Mouse (Mus musculus) limb, embryonic 15.5 days (tissue): ENCODE results near the gene Plcg2. TPM values are rescaled to one million over a fixed set of nuclear protein-coding genes. Genes with fewer than 3 reads are reported as not detected.

Source experiments
- ATAC-seq: fragments of 200-750 bp; cut with Nextera tagmentation; 2 replicates; pipeline ENCODE4 v1.8.0; 2017; ENCODE audit warnings: low read depth, moderate TSS enrichment; ENCODE audit not compliant: insufficient number of reproducible peaks, low FRiP score, low TSS enrichment
- H3K27ac ChIP-seq: fragments of 300-500 bp; sonication (generic); 2 replicates; pipeline ENCODE4 v1.5.1; 2015; ENCODE audit warnings: moderate library complexity, mild to moderate bottlenecking, inconsistent platforms
- H3K27me3 ChIP-seq: fragments of 300-500 bp; sonication (generic); 2 replicates; pipeline ENCODE4 v1.6.1; 2015; ENCODE audit warnings: inconsistent platforms
- H3K36me3 ChIP-seq: fragments of 300-500 bp; sonication (generic); 2 replicates; pipeline ENCODE4 v1.6.1; 2015; ENCODE audit warnings: inconsistent platforms
- H3K4me1 ChIP-seq: fragments of 300-500 bp; sonication (generic); 2 replicates; pipeline ENCODE4 v1.6.1; 2015; ENCODE audit warnings: inconsistent platforms
- H3K4me2 ChIP-seq: fragments of 300-500 bp; sonication (generic); 2 replicates; pipeline ENCODE4 v1.6.1; 2015; ENCODE audit warnings: mild to moderate bottlenecking, inconsistent platforms
- H3K4me3 ChIP-seq: fragments of 300-500 bp; sonication (generic); 2 replicates; pipeline ENCODE4 v1.5.1; 2015; ENCODE audit warnings: mild to moderate bottlenecking, inconsistent platforms
- H3K9ac ChIP-seq: fragments of 300-500 bp; sonication (generic); 2 replicates; pipeline ENCODE4 v1.6.1; 2015; ENCODE audit warnings: inconsistent platforms
- H3K9me3 ChIP-seq: fragments of 300-500 bp; sonication (generic); 2 replicates; pipeline ENCODE4 v1.6.1; 2016; ENCODE audit warnings: inconsistent platforms
- WGBS: fragments of 180-500 bp; shearing (Covaris S2); methylation state at CpG from one replicate; pipeline ENCODE4 v1.1.7; 2015; 5-methylcytosine and 5-hydroxymethylcytosine counted together
- microRNA-seq: library from miRNA; unstranded; fragments of <30 nt; microRNA quantifications from one replicate; pipeline ENCODE4, GENCODE M21; 2016
- polyA plus RNA-seq: library from polyadenylated mRNA; unstranded; fragments of >200 nt; fragmentation: Nextera tagmentation; extraction: Ambion mirVana; gene quantifications from 2 replicates; pipeline ENCODE4 v1.2.1, GENCODE M21; 2015

Gene Plcg2
- polyA plus RNA-seq, 1 experiment from 2014 or later = 3.8 TPM

DNA sequence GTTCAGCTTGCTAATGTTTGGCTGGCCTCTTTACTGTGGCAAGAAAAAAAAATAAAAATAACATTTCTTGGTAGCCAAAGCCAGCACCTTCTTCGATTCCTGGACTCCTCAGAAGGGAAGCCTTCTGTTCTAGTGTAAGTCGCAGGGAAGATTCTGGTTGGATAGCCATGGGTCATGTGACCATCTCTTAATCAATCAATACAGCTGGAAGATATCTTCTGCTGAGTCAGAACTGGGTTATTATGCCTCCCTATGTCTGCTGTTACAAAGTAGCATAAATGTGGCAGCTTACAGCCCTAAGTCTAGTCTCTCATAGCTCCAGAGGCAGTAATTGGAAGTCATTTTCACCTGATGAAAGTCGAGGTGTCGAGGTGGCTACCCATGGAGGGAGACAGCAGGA lies 180.6 kb downstream of the Plcg2 start:
- 76% methylated on average over 4 of the region's 4 CpGs for WGBS
- Histone ChIP-seq H3K4me2 (no peak overlapping the region), H3K27me3 (0 out of 2 replicates have a peak, but pooled peaks cover 4% of the 10 kb centered on the region), H3K9me3 (no peaks in the 10 kb centered on the region), H3K4me1 (0 out of 2 replicates have a peak, but pooled peaks cover under 1% of the 10 kb centered on the region), H3K4me3 (no peak overlapping the region), H3K27ac (no peak overlapping the region), H3K9ac (no peak overlapping the region), H3K36me3 (no peaks in the 10 kb centered on the region)
- no peak for ATAC-seq

DNA sequence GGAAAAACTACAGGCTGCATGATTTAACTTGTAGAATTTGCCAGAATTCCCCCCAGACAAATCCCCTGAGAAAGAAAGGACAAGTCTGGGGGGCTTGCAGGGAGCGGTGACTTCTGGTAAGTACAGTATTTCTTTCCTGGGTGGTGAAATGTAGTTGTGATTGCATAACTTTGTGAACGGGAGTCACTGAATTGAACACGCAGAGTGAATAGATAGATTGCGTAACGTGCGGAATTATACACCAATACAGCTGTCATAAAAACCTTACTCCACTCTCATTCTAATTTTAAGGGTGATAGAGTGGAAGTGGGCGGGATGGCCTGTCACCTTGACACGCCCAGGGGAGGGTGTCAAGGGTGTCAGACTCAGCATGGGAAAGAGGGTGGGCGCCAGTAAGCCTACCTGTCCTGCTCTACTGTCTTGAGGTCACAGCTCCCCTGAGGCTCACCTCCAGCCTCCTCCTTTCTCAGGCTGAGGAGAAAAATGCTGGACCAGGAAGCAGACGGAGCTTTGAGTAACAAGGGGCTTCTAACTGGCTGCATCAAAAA lies 185.9 kb downstream of the Plcg2 start:
- Histone ChIP-seq H3K27me3 (0 out of 2 replicates have a peak, but pooled peaks cover 4% of the 10 kb centered on the region), H3K4me1 (peaks cover 12% of the 10 kb centered on the region), H3K4me2 (0 out of 2 replicates have a peak overlapping the region, but pooled peaks have one; percentile 19), H3K4me3 (no peak overlapping the region), H3K9me3 (no peaks in the 10 kb centered on the region), H3K9ac (no peak overlapping the region), H3K27ac (0 out of 2 replicates have a peak overlapping the region, but pooled peaks have one; percentile 19), H3K36me3 (no peaks in the 10 kb centered on the region)
- no peak for ATAC-seq
- WGBS = 34% methylated on average over 10 of the region's 10 CpGs

DNA sequence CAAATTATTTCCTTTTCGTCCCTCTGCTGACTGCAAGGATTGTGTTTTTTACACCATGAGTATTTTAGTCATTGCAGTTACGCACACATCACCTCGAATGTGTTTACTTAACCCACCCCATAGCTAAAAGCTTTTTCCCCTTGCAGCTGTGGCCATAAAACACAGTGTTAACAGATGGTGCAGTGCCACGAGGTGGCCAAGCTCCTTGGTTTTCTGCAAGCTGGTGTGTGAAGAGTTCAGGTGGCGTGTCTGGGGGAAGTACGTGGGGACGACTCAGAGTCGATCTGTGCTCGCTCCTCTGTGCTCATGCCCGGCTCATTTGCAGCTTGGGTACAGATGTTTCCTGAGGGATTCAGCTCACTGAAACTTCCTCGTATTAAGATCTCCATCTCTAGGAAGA lies 186.4 kb downstream of the Plcg2 start:
- no peaks in the 10 kb centered on the region for H3K36me3 ChIP-seq
- WGBS = 10% methylated on average over 11 of the region's 11 CpGs
- H3K4me1 ChIP-seq = peaks cover 12% of the 10 kb centered on the region
- H3K9me3 ChIP-seq = no peaks in the 10 kb centered on the region
- no peak overlapping the region for H3K4me3 ChIP-seq
- H3K27ac ChIP-seq = 0 out of 2 replicates have a peak overlapping the region, but pooled peaks have one; percentile 19
- 0 out of 2 replicates have a peak, but pooled peaks have one; percentile 14 for ATAC-seq
- H3K27me3 ChIP-seq = 0 out of 2 replicates have a peak, but pooled peaks cover 4% of the 10 kb centered on the region
- no peak overlapping the region for H3K9ac ChIP-seq
- H3K4me2 ChIP-seq = 0 out of 2 replicates have a peak overlapping the region, but pooled peaks have one; percentile 19

Small RNA genes lying within 50 kb of the gene (microRNA-seq; reads per million reads assigned to microRNA genes)
- not detected for gene Gm27361
- not detected for gene Mir7077
- gene Mir7078 = not detected

Other genes starting within 250 kb of the Plcg2 start
- gene Cmip, start 241.2 kb upstream of the Plcg2 start, polyA plus RNA-seq = 18.8 and 20.7 TPM in 2 replicates
- gene Sdr42e1, start 175.4 kb downstream of the Plcg2 start, polyA plus RNA-seq = 15.6 and 17.5 TPM in 2 replicates
- 1.8 and 2.7 TPM in 2 replicates for gene Hsd17b2, start 203.6 kb downstream of the Plcg2 start, polyA plus RNA-seq